Mouse (Mus musculus): Measurements from ENCODE around the gene Babam2.

The Babam2 gene

DNA sequence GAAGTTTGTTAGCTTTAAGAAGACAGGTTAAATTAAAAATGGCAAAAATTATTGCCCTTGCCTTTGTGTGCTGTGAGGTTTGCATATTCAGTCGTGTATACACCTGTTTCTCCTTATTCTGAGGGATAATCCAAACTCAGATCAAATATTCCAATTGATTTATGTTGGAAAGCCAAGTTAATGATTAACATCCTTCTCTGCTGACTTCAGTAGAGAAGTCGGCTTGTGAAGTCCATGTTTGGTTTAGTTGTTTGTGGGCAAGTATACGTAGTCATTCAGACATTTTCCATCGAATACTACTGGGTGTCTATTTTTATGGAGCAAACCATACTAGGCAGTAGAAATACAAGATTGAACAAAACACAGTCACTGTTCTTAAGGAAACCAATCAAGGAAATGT, 187.5 kb downstream of the Babam2 start:
- no peak for DNase-seq (ENCODE audit: low spot score)

DNA sequence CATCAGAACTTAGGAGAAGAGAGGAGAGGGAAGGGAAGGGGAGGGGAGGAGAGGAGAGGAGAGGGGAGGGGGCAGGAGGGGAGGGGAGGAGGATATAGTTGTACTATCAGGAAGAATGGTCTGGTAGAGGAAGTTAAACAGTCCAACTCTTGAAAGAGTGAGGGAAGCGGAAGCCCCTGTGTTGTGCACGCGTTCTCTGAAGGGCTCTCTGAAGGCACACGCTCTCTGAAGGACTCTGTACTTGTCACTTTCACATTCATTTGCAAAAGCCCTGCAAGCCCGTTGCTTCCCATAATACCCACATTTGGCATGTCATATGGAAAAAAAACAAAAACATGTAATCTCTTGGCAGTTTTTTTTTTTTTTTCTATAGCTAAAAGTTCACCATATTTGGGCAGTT, 190.1 kb downstream of the Babam2 start:
- no peak for DNase-seq (ENCODE audit: low spot score)

DNA sequence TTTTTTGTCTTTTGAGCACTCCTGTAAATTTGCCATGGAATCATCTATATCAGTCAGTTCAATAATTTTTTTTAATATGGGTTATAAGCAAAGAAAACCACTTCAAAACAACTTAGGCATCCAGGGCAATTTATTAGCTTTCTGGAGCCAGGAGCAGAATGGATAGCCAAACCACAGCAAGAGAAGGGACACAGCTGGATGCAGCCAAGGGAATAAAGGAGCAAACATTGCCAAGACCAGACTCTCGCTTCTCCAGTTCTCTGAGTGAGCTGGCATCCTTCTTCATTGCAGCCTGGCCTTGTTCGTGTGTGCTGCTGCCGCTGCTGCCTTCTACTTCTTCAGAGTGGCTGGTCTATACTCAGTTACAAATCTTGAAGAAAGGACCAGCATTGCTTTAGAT, 190.9 kb downstream of the Babam2 start:
- DNase-seq (ENCODE audit: low spot score), result no peak

DNA sequence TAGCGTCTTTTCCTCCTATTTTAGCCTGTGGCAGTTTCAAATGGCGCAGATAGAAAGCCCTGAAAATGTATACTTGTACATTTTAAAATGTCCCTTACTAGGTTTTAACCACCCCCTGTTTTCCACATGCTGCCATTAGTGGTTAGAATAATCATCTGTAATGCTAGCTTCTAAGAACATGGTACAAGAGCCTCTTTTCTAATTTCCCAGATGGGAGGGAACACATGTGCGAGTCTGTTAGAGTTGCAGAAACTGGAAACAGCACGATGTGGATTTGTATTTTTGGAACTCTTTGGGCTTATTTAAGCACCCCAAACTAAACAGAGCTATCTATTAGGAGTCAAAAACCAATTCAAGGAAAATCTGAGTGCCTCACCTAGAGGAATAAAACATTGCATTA, 195.1 kb downstream of the Babam2 start:
- no peak for DNase-seq (ENCODE audit: low spot score)

DNA sequence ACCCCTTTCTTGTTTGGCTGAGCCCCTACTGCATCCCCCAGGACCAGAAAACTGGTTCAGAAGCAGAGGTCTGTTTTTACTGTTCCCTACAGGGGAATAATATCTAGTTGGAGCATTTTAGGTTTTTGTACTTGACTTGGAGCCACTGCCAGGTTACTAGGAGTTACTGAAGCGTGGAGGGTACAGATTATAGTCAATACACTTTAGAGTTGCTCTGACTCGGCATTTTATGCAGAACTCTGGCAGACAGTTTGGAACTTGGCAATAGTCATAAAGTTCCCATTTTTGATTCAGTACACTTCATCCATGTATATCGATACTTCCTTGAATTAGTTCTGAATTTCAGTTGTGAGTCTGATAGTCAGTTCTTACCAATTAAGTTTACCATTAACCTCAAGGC, 202.4 kb downstream of the Babam2 start:
- DNase-seq (ENCODE audit: low spot score), result no peak

DNA sequence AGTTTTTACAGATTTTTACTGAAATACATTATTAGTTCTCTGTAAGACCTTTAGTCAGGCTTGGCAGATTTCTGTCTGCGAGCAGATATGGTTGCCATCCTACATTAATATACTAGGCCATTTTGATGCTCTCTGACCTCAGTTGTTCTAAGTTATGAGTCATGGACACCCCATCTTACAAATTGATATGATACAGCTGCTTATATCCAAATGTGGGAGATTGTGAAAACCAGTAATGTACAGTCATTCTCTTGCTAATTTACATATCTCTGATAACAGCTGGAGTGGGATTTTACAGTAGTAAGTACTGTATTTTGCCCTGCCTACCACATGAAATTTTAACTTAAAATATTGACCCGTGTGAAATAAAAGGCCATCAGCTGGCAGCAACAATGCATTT, 204.7 kb downstream of the Babam2 start:
- DNase-seq (ENCODE audit: low spot score), result no peak

DNA sequence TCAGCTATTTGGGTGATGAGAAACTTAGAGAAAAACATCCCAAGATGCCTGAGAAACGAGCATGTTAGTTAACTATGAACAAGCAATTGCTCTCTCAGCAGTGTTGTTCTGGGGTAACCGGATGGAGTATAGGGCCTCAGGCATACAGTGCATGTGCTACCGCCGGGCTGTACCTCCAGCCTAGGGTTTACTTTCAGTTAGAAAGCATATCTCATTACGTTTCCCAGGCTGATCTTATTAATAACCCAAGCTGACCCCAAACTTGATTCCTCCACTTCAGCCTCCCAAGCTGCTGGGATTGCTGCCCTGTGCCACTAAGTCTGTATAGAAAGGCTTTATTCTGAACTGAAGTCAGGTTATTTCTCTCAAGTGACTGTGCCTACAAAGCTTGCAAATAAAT, 205.4 kb downstream of the Babam2 start:
- DNase-seq (ENCODE audit: low spot score), result no peak

DNA sequence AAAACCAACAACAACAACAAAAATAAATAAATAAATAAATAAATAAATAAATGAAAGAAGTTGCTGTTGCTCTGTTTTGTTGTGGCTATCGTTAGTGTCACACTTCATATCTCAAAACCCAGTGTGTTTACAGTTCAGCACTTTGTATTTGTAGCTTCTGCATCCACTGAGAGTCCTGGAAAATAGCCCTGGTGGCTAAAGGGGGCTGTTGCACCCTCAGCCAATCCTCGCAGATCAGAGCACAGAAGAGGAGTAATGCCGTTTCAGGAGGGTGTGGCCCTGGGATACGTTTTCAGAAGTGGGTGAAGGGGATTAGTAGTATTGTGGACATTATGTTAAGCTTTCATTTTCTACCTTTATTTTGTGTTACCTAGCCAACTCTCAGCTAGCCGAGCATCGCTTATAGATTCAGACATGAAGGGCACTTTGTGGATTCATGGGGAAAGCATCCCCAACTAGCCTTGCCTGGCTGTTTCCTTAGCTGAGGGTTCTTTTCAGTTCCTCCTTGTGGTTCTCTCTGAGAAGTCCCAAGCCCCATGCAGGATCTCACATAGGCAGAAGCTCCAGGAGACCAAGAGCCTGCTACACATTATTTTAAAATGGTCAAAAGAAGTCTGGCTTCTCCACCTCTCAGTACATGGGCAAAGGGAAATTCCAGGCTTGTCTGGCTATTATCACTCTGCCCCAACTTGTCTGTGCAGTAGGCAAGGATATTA, 207.6 kb downstream of the Babam2 start:
- no peak for DNase-seq (ENCODE audit: low spot score)

DNA sequence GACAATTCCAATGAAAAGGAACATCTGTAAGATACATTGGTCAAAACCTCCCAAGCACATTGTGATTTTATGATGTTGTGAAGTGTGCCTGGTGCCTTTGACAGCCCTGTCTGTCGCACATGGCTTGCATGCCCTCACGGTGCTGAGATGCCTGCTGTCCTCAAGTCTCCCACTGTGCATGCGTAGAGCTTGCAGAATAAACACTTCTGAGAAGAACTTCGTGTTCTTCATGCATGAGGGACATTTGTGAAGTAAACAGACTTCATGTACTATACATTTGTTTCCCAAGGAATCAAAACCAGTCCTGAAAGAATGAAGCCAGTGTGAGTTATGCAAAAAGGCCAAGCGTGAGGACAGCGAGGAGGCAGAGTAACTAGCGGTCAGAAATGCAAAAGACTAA, 208.3 kb downstream of the Babam2 start:
- no peak for DNase-seq (ENCODE audit: low spot score)

DNA sequence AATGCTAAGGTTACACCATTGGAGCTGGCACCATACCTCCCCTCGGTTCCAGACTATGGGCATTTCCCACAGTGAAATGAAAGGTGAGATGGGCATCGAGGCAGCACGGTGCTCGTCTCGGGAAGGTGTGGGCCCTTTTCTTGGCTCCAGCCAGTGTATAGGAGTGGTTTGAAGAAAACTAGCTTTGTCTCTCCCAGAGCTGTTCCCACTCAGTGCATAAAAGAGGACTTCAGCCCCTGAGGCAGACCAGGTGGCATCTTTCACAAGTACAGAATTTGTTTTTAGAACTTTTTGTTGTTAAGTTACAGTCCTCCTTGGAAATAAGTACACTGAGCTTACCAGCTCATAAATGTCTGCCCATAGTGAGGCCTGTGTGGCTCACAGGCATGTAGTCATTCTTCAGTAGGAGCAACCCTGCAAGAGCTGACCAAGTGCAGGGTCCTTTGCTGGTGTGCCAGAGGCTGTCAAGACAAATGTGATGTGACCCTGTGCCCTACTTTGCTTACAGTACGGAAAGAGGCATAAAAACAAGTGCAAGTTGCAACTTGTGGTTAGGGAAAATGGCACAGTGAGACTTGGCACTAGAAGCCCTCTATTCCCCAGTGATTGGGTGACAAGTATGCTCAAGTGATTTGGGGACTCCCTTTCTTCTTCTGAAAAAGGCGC, 208.9 kb downstream of the Babam2 start:
- no peak for DNase-seq (ENCODE audit: low spot score)

DNA sequence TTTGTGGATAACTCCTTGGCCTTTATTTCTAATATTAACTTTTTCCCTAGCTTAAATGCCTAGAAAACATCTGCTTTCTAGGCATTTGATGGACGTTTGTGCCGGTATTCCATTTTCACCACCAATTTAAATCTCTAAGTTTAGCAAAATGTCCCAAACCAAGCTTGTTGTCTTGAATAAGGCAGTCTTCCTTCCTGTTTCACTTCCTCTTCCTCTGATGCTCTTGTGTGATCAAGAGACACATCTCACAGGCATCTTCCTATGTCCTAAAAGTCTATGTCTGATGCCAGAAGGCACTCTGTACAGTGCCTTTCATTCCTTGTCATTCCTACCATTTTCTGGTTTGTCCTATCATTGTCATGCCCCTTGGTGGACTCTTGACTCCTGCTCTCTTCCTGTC, 210.5 kb downstream of the Babam2 start:
- DNase-seq (ENCODE audit: low spot score), result no peak

DNA sequence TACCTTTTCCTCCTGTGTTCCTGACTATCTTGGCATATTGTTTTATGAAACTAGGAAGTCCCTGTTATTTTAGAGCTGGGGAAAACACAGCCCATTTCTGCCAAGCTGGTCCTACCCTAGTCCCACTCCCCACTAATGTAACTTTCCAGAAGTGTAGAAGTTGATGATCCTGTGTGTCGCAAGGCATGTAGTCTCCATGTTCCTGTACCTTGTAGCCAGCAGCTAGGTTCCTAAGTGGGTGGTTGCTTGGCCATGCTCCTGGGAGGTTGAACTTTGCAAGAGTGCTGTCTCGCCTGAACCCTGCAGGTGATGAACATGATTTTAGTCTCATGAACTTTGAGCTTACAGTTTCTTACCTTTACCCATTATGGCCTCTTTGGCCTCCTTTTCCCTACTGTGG, 211.3 kb downstream of the Babam2 start:
- no peak for DNase-seq (ENCODE audit: low spot score)

DNA sequence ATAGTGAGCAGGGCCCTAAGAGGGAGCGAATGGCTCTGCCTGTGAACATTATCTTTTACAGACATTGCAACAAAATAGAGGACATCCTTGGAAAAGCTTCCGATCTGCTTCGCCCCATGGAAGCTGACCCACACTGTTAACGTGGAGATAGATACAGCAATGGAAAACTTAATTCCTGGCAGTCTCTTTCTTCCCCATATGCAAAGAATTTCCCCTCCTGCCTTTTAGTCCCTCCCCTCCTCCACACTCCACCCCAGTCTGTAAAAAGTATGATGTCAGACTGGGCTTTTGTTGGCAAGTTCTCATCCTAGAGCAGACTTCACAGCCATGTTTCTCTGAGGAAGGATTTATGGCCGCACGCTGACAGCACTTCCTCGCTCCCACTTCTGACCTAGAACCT, 218.8 kb downstream of the Babam2 start:
- no peak for DNase-seq (ENCODE audit: low spot score)

DNA sequence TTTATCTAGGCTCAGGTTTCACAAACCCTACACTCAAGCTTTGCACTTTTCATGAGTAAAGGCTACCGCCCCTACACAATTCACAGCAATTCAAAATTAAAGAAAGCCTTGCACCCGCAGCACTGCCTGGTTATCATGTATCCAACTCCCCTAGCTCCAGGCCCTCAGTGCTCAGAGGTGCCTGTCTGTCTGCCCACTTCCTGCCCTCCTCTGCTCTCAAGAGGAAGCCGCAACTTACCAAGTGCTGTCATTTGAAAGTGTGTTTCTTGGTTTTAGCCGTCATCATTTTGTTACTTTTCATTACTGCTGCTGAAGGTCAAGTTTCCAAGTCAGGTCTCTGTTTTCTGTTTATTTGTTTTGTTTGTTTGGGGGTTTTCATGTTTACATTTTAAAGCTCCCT, 221.1 kb downstream of the Babam2 start:
- DNase-seq (ENCODE audit: low spot score), result no peak

DNA sequence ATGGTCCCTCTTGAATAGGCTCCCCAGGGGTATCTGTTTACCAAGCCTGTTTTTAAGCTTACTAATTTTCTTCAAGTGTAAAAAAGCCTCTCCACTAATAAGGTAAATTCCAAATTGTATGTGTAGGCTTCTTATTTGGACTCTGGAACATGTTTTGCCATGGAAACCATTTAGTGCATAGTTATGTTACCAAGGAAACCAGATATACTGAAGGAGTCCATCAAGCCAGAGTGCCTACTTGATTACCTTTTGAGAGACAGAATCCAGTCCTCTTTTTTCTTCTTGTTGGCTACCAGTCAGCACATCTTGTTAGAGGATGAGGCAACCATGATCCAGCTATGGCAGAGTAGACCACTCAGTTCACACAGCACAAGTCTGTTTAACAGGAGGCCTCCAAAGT, 222.6 kb downstream of the Babam2 start:
- no peak for DNase-seq (ENCODE audit: low spot score)

DNA sequence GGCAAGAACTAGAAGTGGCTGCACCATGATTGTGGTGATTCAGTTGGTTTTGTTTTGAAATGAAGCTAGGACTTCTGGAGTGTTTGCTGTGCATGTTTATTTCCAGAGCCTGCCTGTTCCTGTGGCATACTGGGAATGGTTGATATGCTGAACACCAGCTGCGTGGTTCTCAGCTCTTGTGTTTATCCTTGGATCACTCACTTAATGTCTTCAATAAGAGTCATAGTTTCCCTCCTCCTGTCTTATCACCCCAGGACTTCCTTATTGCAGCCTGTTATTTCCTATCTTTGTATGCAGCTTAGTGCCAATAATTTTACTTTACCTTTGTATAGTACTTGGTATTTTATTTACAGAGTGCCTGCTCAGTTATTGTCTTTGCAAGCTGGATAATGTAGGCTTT, 223.4 kb downstream of the Babam2 start:
- DNase-seq (ENCODE audit: low spot score), result no peak

DNA sequence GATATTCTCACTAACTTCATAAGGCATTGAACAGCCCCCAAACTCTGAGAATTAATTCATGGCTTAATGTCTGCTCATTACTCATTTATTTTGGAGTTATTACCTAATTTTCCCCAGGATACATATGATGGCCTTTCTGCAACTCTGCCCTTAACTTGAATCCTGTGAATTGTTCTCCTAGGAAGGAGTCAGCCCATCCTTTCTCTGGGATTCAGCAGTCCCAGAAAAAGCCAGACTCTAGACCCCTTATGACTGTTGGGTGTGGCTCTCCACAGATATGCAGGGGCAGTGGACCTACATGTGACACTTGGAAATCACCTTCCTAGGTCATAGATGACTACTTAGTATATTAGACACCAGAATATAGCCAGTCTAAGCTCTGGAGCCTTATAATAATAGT, 226.6 kb downstream of the Babam2 start:
- no peak for DNase-seq (ENCODE audit: low spot score)

DNA sequence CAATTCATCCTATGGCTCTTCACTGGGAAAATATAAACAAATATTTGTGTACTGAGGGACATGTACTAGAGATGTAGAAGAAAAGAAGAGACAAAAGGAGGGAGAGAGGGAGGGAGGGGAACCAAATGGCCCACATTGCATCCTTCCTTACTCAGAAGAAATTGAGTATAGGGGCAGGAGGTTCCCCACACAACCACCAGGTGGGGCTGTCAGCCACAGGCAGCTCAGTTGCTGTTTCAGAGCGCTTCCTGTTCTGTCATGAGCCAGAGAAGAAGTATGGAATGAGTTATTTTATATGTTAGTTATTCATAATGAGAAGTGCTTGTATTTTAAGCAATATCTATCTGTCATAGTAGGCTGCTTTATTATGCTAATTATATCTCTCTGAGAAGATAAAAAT, 229.1 kb downstream of the Babam2 start:
- no peak for DNase-seq (ENCODE audit: low spot score)

DNA sequence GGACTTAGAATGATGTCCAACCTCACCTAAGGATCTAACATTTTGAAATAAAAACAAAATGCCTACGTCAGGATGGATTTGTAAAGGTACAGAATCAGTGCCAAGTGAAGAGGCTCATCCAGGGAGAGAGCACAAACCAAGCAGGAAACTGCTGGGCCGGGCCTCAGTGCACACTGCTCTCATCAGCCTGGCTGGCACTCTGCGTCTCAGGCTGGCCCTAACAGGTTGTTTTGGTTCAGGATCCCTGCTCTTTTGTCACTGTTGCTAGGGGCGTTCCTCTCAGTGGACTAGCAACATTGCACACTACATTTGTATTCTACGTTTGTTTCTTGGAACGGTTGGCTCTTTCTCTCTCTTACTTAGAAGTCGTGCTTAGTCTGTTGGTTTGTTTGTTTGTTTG, 231.5 kb downstream of the Babam2 start:
- DNase-seq (ENCODE audit: low spot score), result no peak

DNA sequence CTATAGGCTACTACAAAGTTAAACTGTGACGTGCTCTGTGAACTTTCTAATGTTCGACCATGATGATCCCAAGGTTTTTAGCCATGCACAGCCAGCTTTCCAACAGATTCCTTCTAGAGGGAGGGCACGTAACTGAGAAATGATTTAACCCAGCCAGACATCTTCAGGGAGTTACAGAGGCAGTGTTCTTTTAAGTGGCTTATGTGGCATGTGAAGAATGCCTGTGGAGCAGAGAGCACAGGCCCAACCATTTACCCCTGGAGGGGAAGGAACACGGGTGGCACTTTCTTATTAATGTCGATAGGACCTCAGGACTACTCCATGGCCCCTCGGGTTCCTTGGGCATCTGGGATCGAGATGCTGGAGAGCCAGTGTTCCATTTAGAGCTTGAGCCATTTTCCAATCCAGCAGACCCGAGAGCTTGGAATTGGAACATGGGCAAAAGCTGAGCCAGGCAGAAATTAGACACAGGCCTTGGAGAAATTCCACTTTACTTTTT, 233.7 kb downstream of the Babam2 start:
- no peak for DNase-seq (ENCODE audit: low spot score)

DNA sequence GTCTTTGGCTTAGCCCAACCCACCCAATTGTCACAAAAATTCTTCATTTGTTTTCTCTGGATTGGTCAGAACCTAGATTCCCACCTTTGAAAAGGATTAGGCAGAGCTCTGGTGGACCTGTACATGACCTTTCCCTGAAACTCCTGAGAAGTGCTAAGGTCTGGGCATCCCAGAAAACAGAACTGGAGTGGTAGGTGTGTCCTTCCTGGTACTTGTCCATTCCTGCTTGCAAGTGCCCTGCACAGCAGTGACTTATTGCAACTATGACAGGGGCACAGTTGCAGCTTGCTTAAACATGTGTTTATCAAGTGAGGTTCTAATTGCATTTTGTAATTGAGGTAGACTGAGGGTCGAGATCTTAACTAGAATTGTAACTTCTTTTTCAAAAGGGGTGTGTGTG, 234.2 kb downstream of the Babam2 start:
- no peak for DNase-seq (ENCODE audit: low spot score)

DNA sequence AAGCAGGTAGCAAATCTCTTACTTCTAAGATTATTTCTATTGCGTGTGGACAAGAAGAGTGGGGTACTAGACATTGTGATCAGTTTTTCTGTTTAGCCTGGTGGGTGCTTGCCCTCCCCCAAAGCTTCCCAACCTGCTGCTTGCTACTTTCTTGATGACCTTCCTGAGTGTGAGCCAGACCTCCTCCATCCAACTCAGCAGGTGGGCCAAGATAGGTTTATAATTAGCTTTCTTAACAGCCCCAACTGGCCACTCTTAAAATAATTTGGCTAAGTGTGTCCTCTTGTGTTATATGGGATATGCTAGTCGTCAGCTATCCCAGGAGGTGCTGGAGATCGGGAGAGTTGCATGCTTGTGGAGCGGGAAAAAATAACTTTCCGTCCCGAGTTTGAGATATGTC, 235.8 kb downstream of the Babam2 start:
- no peak for DNase-seq (ENCODE audit: low spot score)

DNA sequence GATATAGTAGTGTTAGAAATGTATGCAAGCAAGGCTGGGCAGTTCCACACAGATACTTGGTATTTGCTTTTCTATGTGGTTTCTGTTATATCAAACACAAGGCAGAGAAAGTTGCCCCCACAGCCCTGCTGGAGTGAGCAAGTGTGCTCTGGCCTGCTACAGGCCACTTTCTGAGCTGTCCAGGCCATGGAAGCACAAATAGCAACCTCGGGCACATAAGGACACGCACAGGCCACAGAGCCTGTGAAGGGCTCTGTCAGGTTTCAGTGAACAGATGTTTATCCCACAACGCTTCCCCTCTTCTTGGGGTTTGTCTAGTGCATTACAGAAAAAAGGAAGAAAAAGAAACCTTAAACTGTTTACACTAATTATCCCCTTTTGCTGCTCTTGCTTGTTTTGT, 236.9 kb downstream of the Babam2 start:
- no peak for DNase-seq (ENCODE audit: low spot score)

DNA sequence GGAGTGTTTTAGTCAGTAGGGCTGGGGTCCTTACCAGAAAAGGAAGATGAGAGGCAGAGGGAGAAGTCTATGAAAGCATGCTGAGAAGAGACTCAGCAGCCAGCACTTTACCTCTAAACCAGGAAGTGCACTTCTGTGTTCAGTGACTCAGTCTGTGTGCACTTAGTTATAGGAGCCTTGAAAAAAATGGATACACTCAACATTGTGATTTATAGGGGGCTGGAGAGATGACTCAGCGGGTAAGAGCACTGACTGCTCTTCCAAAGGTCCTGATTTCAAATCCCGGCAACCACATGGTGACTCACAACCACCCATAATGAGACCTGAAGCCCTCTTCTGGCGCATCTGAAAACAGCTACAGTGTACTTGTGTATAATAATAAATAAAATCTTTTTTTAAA, 238.5 kb downstream of the Babam2 start:
- no peak for DNase-seq (ENCODE audit: low spot score)

Data from embryo, embryonic 10.5 days (tissue).